Mouse (Mus musculus): ENCODE results near the gene Rfc4. TPM values are rescaled to one million over a fixed set of nuclear protein-coding genes. Genes with fewer than 3 reads are reported as not detected.
A peak's percentile ranks its signal among the peaks of the same experiment; 100 is the strongest.

The Rfc4 gene
- polyA plus RNA-seq, 1 experiment = 8.4 TPM

DNA sequence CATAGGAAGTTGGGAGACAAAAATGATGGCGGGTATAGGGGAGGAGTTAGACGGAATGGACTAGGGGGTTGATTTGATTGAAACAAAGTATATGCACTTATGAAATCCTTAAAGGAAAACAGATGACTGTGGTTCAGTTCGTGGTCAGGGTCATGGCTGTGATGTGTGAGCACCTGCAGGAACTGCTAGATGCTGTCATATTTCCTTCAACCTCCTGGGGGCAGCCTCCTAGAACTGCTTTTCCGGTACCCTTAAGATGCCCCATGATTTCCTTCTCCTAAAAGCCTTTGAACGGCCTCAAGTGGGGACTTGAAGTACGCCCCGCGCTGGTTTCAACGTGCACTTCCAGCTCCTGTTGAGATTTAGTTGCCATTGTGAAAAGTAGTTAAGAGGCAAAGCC, 37.9 kb upstream of the Rfc4 start:
- no peaks in the 10 kb centered on the region for H3K36me3 ChIP-seq (ENCODE audit: control insufficient read depth, insufficient read depth, low read length)
- H3K27me3 ChIP-seq (ENCODE audit: control insufficient read depth, insufficient read depth, low read length) = no peaks in the 10 kb centered on the region
- H3K4me3 ChIP-seq (ENCODE audit: control insufficient read depth, low read depth, low read length) = peak overlapping the region; percentile 58; the same call in 1 of the 2 replicates
- H3K27ac ChIP-seq (ENCODE audit: control insufficient read depth, insufficient read depth, low read depth, low read length) = no peak overlapping the region
- peaks cover 7% of the 10 kb centered on the region; the same call in 1 of the 2 replicates for H3K4me1 ChIP-seq (ENCODE audit: control insufficient read depth, insufficient read depth, low read length)
- TF ChIP-seq CTCF (IDR thresholded peaks at IDR 0.05; ENCODE audit: control insufficient read depth, insufficient read depth, insufficient replicate concordance, low read depth, low read length) (no peak), POLR2A (IDR thresholded peaks at IDR 0.05; ENCODE audit: control insufficient read depth, low read depth, low read length) (no peak)

DNA sequence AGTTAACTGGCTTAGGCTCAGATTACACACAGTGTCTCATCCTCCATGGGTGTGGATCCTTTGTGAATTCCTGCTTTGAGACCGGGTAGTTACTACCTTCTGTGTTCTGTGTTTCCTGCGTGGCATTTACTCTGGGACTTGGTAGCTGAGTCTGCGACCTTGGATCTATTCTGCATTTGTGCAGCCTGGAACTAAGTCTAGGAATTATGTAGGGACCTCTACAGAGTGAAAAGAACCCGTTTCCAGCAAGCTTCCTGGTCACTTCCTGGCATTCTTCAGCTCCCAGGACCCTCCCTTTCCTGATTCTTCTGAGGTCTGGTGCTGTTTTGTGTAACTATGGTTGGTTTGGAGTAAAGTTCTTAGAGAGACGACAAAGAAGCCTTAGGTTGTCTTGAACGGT, 36.9 kb upstream of the Rfc4 start:
- H3K27ac ChIP-seq (ENCODE audit: control insufficient read depth, insufficient read depth, low read depth, low read length) = no peak overlapping the region

DNA sequence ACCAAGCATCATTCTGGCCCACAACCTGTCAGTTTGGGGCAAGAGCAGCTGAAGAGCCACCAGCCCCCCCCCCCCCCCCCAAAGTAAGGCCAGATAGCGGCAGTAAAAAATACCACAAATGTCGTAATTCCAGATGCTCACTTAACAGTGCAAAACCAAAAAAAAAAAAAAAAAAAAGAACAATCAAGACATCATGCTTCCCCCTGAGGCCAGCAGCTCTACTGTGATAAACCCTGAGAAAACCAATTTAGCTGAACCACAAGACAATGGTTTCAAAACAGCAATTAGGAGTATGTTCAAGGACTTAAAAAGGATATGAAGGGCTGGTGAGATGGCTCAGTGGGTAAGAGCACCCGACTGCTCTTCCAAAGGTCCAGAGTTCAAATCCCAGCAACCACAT, 34.6 kb upstream of the Rfc4 start:
- Histone ChIP-seq H3K27me3 (ENCODE audit: control insufficient read depth, insufficient read depth, low read length) (no peaks in the 10 kb centered on the region), H3K36me3 (ENCODE audit: control insufficient read depth, insufficient read depth, low read length) (no peaks in the 10 kb centered on the region), H3K4me1 (ENCODE audit: control insufficient read depth, insufficient read depth, low read length) (peaks cover 12% of the 10 kb centered on the region), H3K27ac (ENCODE audit: control insufficient read depth, insufficient read depth, low read depth, low read length) (no peak overlapping the region), H3K4me3 (ENCODE audit: control insufficient read depth, low read depth, low read length) (no peak overlapping the region)
- no peak for TF ChIP-seq CTCF (IDR thresholded peaks at IDR 0.05; ENCODE audit: control insufficient read depth, insufficient read depth, insufficient replicate concordance, low read depth, low read length)
- TF ChIP-seq POLR2A (IDR thresholded peaks at IDR 0.05; ENCODE audit: control insufficient read depth, low read depth, low read length) = no peak

More for the DNA sequence above, 36.9 kb upstream of the Rfc4 start:
- H3K4me1 ChIP-seq (ENCODE audit: control insufficient read depth, insufficient read depth, low read length) = peaks cover 7% of the 10 kb centered on the region; the same call in 1 of the 2 replicates
- H3K4me3 ChIP-seq (ENCODE audit: control insufficient read depth, low read depth, low read length) = no peak overlapping the region
- no peaks in the 10 kb centered on the region for H3K36me3 ChIP-seq (ENCODE audit: control insufficient read depth, insufficient read depth, low read length)
- TF ChIP-seq CTCF (IDR thresholded peaks at IDR 0.05; ENCODE audit: control insufficient read depth, insufficient read depth, insufficient replicate concordance, low read depth, low read length) (no peak), POLR2A (IDR thresholded peaks at IDR 0.05; ENCODE audit: control insufficient read depth, low read depth, low read length) (no peak)
- no peaks in the 10 kb centered on the region for H3K27me3 ChIP-seq (ENCODE audit: control insufficient read depth, insufficient read depth, low read length)

DNA sequence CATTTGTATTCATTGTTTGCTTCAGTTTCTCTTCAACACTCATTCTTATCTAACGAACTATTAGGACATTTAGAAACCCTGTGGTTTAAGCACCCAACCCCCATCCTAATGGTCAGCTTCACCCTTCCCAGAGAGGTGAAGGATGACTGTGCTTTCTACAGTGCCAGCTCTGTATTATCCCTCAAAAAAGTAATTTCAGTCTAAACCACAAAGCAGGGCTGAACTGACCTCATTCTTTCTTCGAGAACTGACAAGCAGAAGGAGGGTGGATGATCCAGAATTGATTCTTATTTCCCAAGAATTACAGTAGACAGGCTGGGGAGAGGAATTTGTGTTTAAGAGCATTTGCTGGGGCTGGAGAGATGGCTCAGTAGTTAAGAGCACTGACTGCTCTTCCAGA, 32.2 kb upstream of the Rfc4 start:
- Histone ChIP-seq H3K36me3 (ENCODE audit: control insufficient read depth, insufficient read depth, low read length) (no peaks in the 10 kb centered on the region), H3K4me3 (ENCODE audit: control insufficient read depth, low read depth, low read length) (no peak overlapping the region), H3K27ac (ENCODE audit: control insufficient read depth, insufficient read depth, low read depth, low read length) (no peak overlapping the region), H3K4me1 (ENCODE audit: control insufficient read depth, insufficient read depth, low read length) (peaks cover 10% of the 10 kb centered on the region), H3K27me3 (ENCODE audit: control insufficient read depth, insufficient read depth, low read length) (no peaks in the 10 kb centered on the region)
- TF ChIP-seq CTCF (IDR thresholded peaks at IDR 0.05; ENCODE audit: control insufficient read depth, insufficient read depth, insufficient replicate concordance, low read depth, low read length) = no peak
- TF ChIP-seq POLR2A (IDR thresholded peaks at IDR 0.05; ENCODE audit: control insufficient read depth, low read depth, low read length) = no peak

DNA sequence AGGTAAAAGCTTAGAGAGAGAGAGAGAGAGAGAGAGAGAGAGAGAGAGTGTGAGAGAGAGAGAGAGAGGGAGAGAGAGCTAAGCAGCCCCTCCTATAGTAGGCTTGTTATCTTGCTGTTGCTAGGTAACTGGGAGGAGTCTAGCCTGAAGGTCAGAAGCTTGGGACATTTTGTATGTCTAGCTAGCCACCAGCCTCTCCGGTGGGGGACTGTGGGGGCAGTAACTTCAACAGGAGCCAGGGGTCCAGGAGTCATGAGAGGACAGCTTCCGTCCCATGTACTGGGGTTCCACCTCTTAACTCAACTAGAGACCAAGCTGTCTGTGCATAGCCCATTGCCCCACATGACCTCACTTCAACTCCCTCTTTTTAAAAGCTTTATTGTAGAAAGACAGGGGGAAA, 31.4 kb upstream of the Rfc4 start:
- no peak overlapping the region for H3K27ac ChIP-seq (ENCODE audit: control insufficient read depth, insufficient read depth, low read depth, low read length)
- peaks cover 11% of the 10 kb centered on the region for H3K4me1 ChIP-seq (ENCODE audit: control insufficient read depth, insufficient read depth, low read length)
- TF ChIP-seq POLR2A (IDR thresholded peaks at IDR 0.05; ENCODE audit: control insufficient read depth, low read depth, low read length) = no peak
- no peak for TF ChIP-seq CTCF (IDR thresholded peaks at IDR 0.05; ENCODE audit: control insufficient read depth, insufficient read depth, insufficient replicate concordance, low read depth, low read length)
- no peaks in the 10 kb centered on the region for H3K27me3 ChIP-seq (ENCODE audit: control insufficient read depth, insufficient read depth, low read length)
- H3K36me3 ChIP-seq (ENCODE audit: control insufficient read depth, insufficient read depth, low read length) = no peaks in the 10 kb centered on the region
- H3K4me3 ChIP-seq (ENCODE audit: control insufficient read depth, low read depth, low read length) = peak overlapping the region; percentile 46

DNA sequence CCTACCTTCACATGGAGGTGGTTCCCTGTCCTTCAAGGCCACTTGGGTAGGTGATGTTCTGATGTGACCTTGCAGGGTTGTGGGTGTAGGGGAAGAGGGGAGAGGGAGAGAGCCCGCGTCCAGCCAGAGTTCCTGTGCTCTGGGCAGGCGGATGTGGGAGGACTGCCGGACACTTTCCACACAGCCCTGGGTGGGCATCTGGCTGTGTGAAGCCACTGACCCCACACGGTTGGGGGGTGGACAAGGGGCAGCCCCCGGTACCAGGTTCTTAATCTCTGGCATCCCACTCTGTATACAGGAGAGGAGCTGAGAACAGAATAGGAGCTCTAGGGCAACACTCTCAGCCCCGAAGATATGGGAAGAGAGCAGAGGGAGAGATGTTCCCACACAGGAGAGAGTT, 30.8 kb upstream of the Rfc4 start:
- no peak overlapping the region for H3K27ac ChIP-seq (ENCODE audit: control insufficient read depth, insufficient read depth, low read depth, low read length)
- H3K4me1 ChIP-seq (ENCODE audit: control insufficient read depth, insufficient read depth, low read length) = peaks cover 11% of the 10 kb centered on the region
- TF ChIP-seq POLR2A (IDR thresholded peaks at IDR 0.05; ENCODE audit: control insufficient read depth, low read depth, low read length) (no peak), CTCF (IDR thresholded peaks at IDR 0.05; ENCODE audit: control insufficient read depth, insufficient read depth, insufficient replicate concordance, low read depth, low read length) (no peak)
- H3K36me3 ChIP-seq (ENCODE audit: control insufficient read depth, insufficient read depth, low read length) = no peaks in the 10 kb centered on the region
- peak overlapping the region; percentile 84 for H3K4me3 ChIP-seq (ENCODE audit: control insufficient read depth, low read depth, low read length)
- H3K27me3 ChIP-seq (ENCODE audit: control insufficient read depth, insufficient read depth, low read length) = no peaks in the 10 kb centered on the region

DNA sequence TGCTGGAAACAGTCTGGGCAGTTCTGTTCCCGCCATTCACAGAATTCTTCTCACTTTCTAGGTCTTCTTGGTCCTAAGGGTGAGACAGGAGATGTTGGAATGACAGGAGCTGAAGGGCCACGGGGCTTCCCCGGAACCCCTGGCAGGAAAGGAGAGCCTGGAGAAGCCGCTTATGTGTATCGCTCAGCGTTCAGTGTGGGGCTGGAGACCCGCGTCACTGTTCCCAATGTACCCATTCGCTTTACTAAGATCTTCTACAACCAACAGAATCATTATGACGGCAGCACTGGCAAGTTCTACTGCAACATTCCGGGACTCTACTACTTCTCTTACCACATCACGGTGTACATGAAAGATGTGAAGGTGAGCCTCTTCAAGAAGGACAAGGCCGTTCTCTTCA, 29.5 kb upstream of the Rfc4 start:
- peak overlapping the region; percentile 87 for H3K4me3 ChIP-seq (ENCODE audit: control insufficient read depth, low read depth, low read length)
- H3K27ac ChIP-seq (ENCODE audit: control insufficient read depth, insufficient read depth, low read depth, low read length) = no peak overlapping the region
- TF ChIP-seq POLR2A (IDR thresholded peaks at IDR 0.05; ENCODE audit: control insufficient read depth, low read depth, low read length) = peak; percentile 71; the same call in 1 of the 2 replicates
- no peak for TF ChIP-seq CTCF (IDR thresholded peaks at IDR 0.05; ENCODE audit: control insufficient read depth, insufficient read depth, insufficient replicate concordance, low read depth, low read length)
- peaks cover 11% of the 10 kb centered on the region for H3K4me1 ChIP-seq (ENCODE audit: control insufficient read depth, insufficient read depth, low read length)
- H3K27me3 ChIP-seq (ENCODE audit: control insufficient read depth, insufficient read depth, low read length) = no peaks in the 10 kb centered on the region
- no peaks in the 10 kb centered on the region for H3K36me3 ChIP-seq (ENCODE audit: control insufficient read depth, insufficient read depth, low read length)

DNA sequence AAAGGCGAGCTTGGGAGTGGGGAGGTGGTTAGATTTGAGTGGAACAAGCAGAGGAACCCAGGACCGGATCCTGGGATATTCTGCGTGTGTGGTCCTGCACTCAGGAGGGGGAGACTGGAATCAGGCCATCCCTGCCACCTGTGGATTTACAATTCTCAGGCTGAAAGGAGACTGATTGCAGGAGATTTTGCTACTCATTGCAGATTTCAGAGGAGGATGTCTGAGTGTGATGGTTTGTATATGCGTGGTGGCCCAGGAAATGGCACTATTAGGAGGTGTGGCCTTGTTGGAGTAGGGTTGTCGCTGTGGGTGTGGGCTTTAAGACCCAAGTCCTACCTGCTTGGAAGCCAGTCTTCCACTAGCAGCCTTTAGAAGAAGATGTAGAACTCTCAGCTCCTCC, 26.7 kb upstream of the Rfc4 start:
- Histone ChIP-seq H3K27me3 (ENCODE audit: control insufficient read depth, insufficient read depth, low read length) (no peaks in the 10 kb centered on the region), H3K4me1 (ENCODE audit: control insufficient read depth, insufficient read depth, low read length) (peaks cover 9% of the 10 kb centered on the region), H3K36me3 (ENCODE audit: control insufficient read depth, insufficient read depth, low read length) (no peaks in the 10 kb centered on the region), H3K27ac (ENCODE audit: control insufficient read depth, insufficient read depth, low read depth, low read length) (no peak overlapping the region), H3K4me3 (ENCODE audit: control insufficient read depth, low read depth, low read length) (peak overlapping the region; percentile 13)
- TF ChIP-seq CTCF (IDR thresholded peaks at IDR 0.05; ENCODE audit: control insufficient read depth, insufficient read depth, insufficient replicate concordance, low read depth, low read length) (no peak), POLR2A (IDR thresholded peaks at IDR 0.05; ENCODE audit: control insufficient read depth, low read depth, low read length) (no peak)
